Mouse (Mus musculus): ENCODE measurements around the gene Nup107. TPM values are rescaled to one million over a fixed set of nuclear protein-coding genes. Genes with fewer than 3 reads are reported as not detected.

The Nup107 gene
- total RNA-seq, 1 experiment from 2014 or later, result 96.1 TPM

- ATAC-seq (replicated peaks in 1 of 2; ENCODE audit: insufficient read depth in 1 of 2, low FRiP score in 2 of 2, low TSS enrichment in 1 of 2, low read depth in 1 of 2, poor library complexity in 2 of 2, severe bottlenecking in 2 of 2), result no peak
Measured at GRCm38 (mm10) chr10:117810506-117810905, 18.0 kb upstream of the Nup107 start.

- peak; percentile 70 to 72 for ATAC-seq (replicated peaks in 1 of 2; ENCODE audit: insufficient read depth in 1 of 2, low FRiP score in 2 of 2, low TSS enrichment in 1 of 2, low read depth in 1 of 2, poor library complexity in 2 of 2, severe bottlenecking in 2 of 2)
Measured at GRCm38 (mm10) chr10:117808068-117808467, 15.6 kb upstream of the Nup107 start.

GRCm38 (mm10) chr10:117805919-117806318 lies 13.4 kb upstream of the Nup107 start:
- ATAC-seq (replicated peaks in 1 of 2; ENCODE audit: insufficient read depth in 1 of 2, low FRiP score in 2 of 2, low TSS enrichment in 1 of 2, low read depth in 1 of 2, poor library complexity in 2 of 2, severe bottlenecking in 2 of 2), result no peak

GRCm38 (mm10) chr10:117803870-117804850 lies 11.7 kb upstream of the Nup107 start:
- ATAC-seq (replicated peaks in 1 of 2; ENCODE audit: insufficient read depth in 1 of 2, low FRiP score in 2 of 2, low TSS enrichment in 1 of 2, low read depth in 1 of 2, poor library complexity in 2 of 2, severe bottlenecking in 2 of 2), result no peak; a peak in 1 of 4 replicates

GRCm38 (mm10) chr10:117801886-117802285 lies 9.4 kb upstream of the Nup107 start:
- no peak for ATAC-seq (replicated peaks in 1 of 2; ENCODE audit: insufficient read depth in 1 of 2, low FRiP score in 2 of 2, low TSS enrichment in 1 of 2, low read depth in 1 of 2, poor library complexity in 2 of 2, severe bottlenecking in 2 of 2)

- ATAC-seq (replicated peaks in 1 of 2; ENCODE audit: insufficient read depth in 1 of 2, low FRiP score in 2 of 2, low TSS enrichment in 1 of 2, low read depth in 1 of 2, poor library complexity in 2 of 2, severe bottlenecking in 2 of 2), result no peak
Measured at GRCm38 (mm10) chr10:117799806-117800205, 7.3 kb upstream of the Nup107 start.

- ATAC-seq (replicated peaks in 1 of 2; ENCODE audit: insufficient read depth in 1 of 2, low FRiP score in 2 of 2, low TSS enrichment in 1 of 2, low read depth in 1 of 2, poor library complexity in 2 of 2, severe bottlenecking in 2 of 2), result no peak
Measured at GRCm38 (mm10) chr10:117798436-117799035, 6.0 kb upstream of the Nup107 start.

GRCm38 (mm10) chr10:117797684-117798083 lies 5.2 kb upstream of the Nup107 start:
- ATAC-seq (replicated peaks in 1 of 2; ENCODE audit: insufficient read depth in 1 of 2, low FRiP score in 2 of 2, low TSS enrichment in 1 of 2, low read depth in 1 of 2, poor library complexity in 2 of 2, severe bottlenecking in 2 of 2), result no peak

GRCm38 (mm10) chr10:117797106-117797505 lies 4.6 kb upstream of the Nup107 start:
- ATAC-seq (replicated peaks in 1 of 2; ENCODE audit: insufficient read depth in 1 of 2, low FRiP score in 2 of 2, low TSS enrichment in 1 of 2, low read depth in 1 of 2, poor library complexity in 2 of 2, severe bottlenecking in 2 of 2), result no peak

GRCm38 (mm10) chr10:117796181-117796580 lies 3.7 kb upstream of the Nup107 start:
- ATAC-seq (replicated peaks in 1 of 2; ENCODE audit: insufficient read depth in 1 of 2, low FRiP score in 2 of 2, low TSS enrichment in 1 of 2, low read depth in 1 of 2, poor library complexity in 2 of 2, severe bottlenecking in 2 of 2), result no peak

GRCm38 (mm10) chr10:117795206-117795605 lies 2.7 kb upstream of the Nup107 start:
- no peak for ATAC-seq (replicated peaks in 1 of 2; ENCODE audit: insufficient read depth in 1 of 2, low FRiP score in 2 of 2, low TSS enrichment in 1 of 2, low read depth in 1 of 2, poor library complexity in 2 of 2, severe bottlenecking in 2 of 2)

GRCm38 (mm10) chr10:117793436-117794030 lies 1.0 kb upstream of the Nup107 start:
- no peak for ATAC-seq (replicated peaks in 1 of 2; ENCODE audit: insufficient read depth in 1 of 2, low FRiP score in 2 of 2, low TSS enrichment in 1 of 2, low read depth in 1 of 2, poor library complexity in 2 of 2, severe bottlenecking in 2 of 2)

GRCm38 (mm10) chr10:117791171-117791470 lies 1.4 kb downstream of the Nup107 start:
- no peak for ATAC-seq (replicated peaks in 1 of 2; ENCODE audit: insufficient read depth in 1 of 2, low FRiP score in 2 of 2, low TSS enrichment in 1 of 2, low read depth in 1 of 2, poor library complexity in 2 of 2, severe bottlenecking in 2 of 2)

- no peak for ATAC-seq (replicated peaks in 1 of 2; ENCODE audit: insufficient read depth in 1 of 2, low FRiP score in 2 of 2, low TSS enrichment in 1 of 2, low read depth in 1 of 2, poor library complexity in 2 of 2, severe bottlenecking in 2 of 2)
Measured at GRCm38 (mm10) chr10:117790421-117791170, 1.9 kb downstream of the Nup107 start.

- ATAC-seq (replicated peaks in 1 of 2; ENCODE audit: insufficient read depth in 1 of 2, low FRiP score in 2 of 2, low TSS enrichment in 1 of 2, low read depth in 1 of 2, poor library complexity in 2 of 2, severe bottlenecking in 2 of 2), result no peak
Measured at GRCm38 (mm10) chr10:117790011-117790410, 2.5 kb downstream of the Nup107 start.

GRCm38 (mm10) chr10:117784646-117785045 lies 7.9 kb downstream of the Nup107 start:
- ATAC-seq (replicated peaks in 1 of 2; ENCODE audit: insufficient read depth in 1 of 2, low FRiP score in 2 of 2, low TSS enrichment in 1 of 2, low read depth in 1 of 2, poor library complexity in 2 of 2, severe bottlenecking in 2 of 2), result no peak

GRCm38 (mm10) chr10:117783786-117784420 lies 8.6 kb downstream of the Nup107 start:
- ATAC-seq (replicated peaks in 1 of 2; ENCODE audit: insufficient read depth in 1 of 2, low FRiP score in 2 of 2, low TSS enrichment in 1 of 2, low read depth in 1 of 2, poor library complexity in 2 of 2, severe bottlenecking in 2 of 2), result no peak
